Mouse (Mus musculus) midbrain, embryonic 10.5 days (tissue): ENCODE results near the gene Tmem38a. TPM values are rescaled to one million over a fixed set of nuclear protein-coding genes. Genes with fewer than 3 reads are reported as not detected.

Experiments
- DNase-seq: peaks from one replicate; pipeline ENCODE4 v3.0.0-alpha.2; 2017; ENCODE audit warnings: low spot score
- H3K27ac ChIP-seq: fragments of 300-500 bp; sonication (generic); replicated peaks from 2 replicates; pipeline ENCODE4 v1.5.1; 2016; ENCODE audit warnings: mild to moderate bottlenecking
- H3K27me3 ChIP-seq: fragments of 300-500 bp; sonication (generic); 2 replicates; pipeline ENCODE4 v1.6.1; 2016; ENCODE audit warnings: low read depth, mild to moderate bottlenecking; ENCODE audit not compliant: poor library complexity, severe bottlenecking
- H3K36me3 ChIP-seq: fragments of 300-500 bp; sonication (generic); 2 replicates; pipeline ENCODE4 v1.6.1; 2016; ENCODE audit warnings: mild to moderate bottlenecking, moderate library complexity
- H3K4me1 ChIP-seq: fragments of 300-500 bp; sonication (generic); 2 replicates; pipeline ENCODE4 v1.6.1; 2016
- H3K4me3 ChIP-seq: fragments of 300-500 bp; sonication (generic); 2 replicates; pipeline ENCODE4 v1.5.1; 2016; ENCODE audit warnings: mild to moderate bottlenecking, moderate library complexity
- H3K9me3 ChIP-seq: fragments of 300-500 bp; sonication (generic); replicated peaks from 2 replicates; pipeline ENCODE4 v1.6.1; 2016; ENCODE audit warnings: mild to moderate bottlenecking
- WGBS: fragments of 180-500 bp; shearing (Covaris S2); methylation state at CpG from one replicate; pipeline ENCODE4 v1.1.7; 2016; 5-methylcytosine and 5-hydroxymethylcytosine counted together
- polyA plus RNA-seq: library from polyadenylated mRNA; unstranded; fragments of >200 nt; fragmentation: Nextera tagmentation; extraction: Ambion mirVana; gene quantifications from 2 replicates; pipeline ENCODE4 v1.2.1, GENCODE M21; 2016

Gene Tmem38a
- polyA plus RNA-seq, 1 experiment from 2014 or later, result 10.3 TPM

- Histone ChIP-seq H3K27ac (peak within 1 kb of the TSS; percentile 92), H3K9me3 (no peaks in the 10 kb centered on the region), H3K36me3 (peaks cover 38% of the 10 kb centered on the region), H3K4me1 (peaks cover 34% of the 10 kb centered on the region), H3K4me3 (peak within 1 kb of the TSS; percentile 76), H3K27me3 (no peaks in the 10 kb centered on the region)
- under 1% methylated on average over 52 of the region's 52 CpGs for WGBS
- peak; percentile 98 for DNase-seq
Observed at GRCm38 (mm10) chr8:72570633-72571610, 933 bp upstream of the Tmem38a start, which contains the start of gene Smim7. Smim7 (minus strand) TSS chr8:72571088.

GRCm38 (mm10) chr8:72572507-72572906 is 652 bp downstream of the Tmem38a start:
- H3K36me3 ChIP-seq, result peaks cover 22% of the 10 kb centered on the region
- H3K4me1 ChIP-seq, result peaks cover 34% of the 10 kb centered on the region
- DNase-seq, result no peak
- 7% methylated on average over 10 of the region's 10 CpGs for WGBS
- peak overlapping the region; percentile 92 for H3K27ac ChIP-seq
- H3K27me3 ChIP-seq, result no peaks in the 10 kb centered on the region
- no peaks in the 10 kb centered on the region for H3K9me3 ChIP-seq
- peak overlapping the region; percentile 76 for H3K4me3 ChIP-seq

- Histone ChIP-seq H3K27ac (no peak overlapping the region), H3K27me3 (no peaks in the 10 kb centered on the region), H3K4me3 (no peak overlapping the region), H3K36me3 (peaks cover 13% of the 10 kb centered on the region), H3K9me3 (no peaks in the 10 kb centered on the region), H3K4me1 (peaks cover 34% of the 10 kb centered on the region)
- DNase-seq, result no peak
- WGBS, result 83% methylated on average over 6 of the region's 6 CpGs
Observed at GRCm38 (mm10) chr8:72573450-72573849, 1.6 kb downstream of the Tmem38a start.

GRCm38 (mm10) chr8:72575915-72576314 is 4.1 kb downstream of the Tmem38a start:
- Histone ChIP-seq H3K36me3 (no peaks in the 10 kb centered on the region), H3K4me3 (no peak overlapping the region), H3K27ac (no peak overlapping the region), H3K9me3 (no peaks in the 10 kb centered on the region), H3K4me1 (peaks cover 20% of the 10 kb centered on the region), H3K27me3 (no peaks in the 10 kb centered on the region)
- 95% methylated on average over 6 of the region's 6 CpGs for WGBS
- no peak for DNase-seq

GRCm38 (mm10) chr8:72577266-72577665 is 5.4 kb downstream of the Tmem38a start:
- Histone ChIP-seq H3K27me3 (no peaks in the 10 kb centered on the region), H3K4me3 (no peak overlapping the region), H3K4me1 (peaks cover 15% of the 10 kb centered on the region), H3K27ac (no peak overlapping the region), H3K9me3 (no peaks in the 10 kb centered on the region), H3K36me3 (no peaks in the 10 kb centered on the region)
- DNase-seq, result no peak
- 83% methylated on average over 3 of the region's 3 CpGs for WGBS

- H3K27ac ChIP-seq, result no peak overlapping the region
- WGBS, result 64% methylated on average over 1 of the region's 1 CpGs
Observed at GRCm38 (mm10) chr8:72577941-72578340, 6.1 kb downstream of the Tmem38a start.

GRCm38 (mm10) chr8:72579374-72579773 is 7.5 kb downstream of the Tmem38a start:
- Histone ChIP-seq H3K4me1 (no peaks in the 10 kb centered on the region), H3K4me3 (no peak overlapping the region), H3K9me3 (no peaks in the 10 kb centered on the region), H3K36me3 (no peaks in the 10 kb centered on the region), H3K27ac (no peak overlapping the region), H3K27me3 (no peaks in the 10 kb centered on the region)
- WGBS, result 80% methylated on average over 9 of the region's 9 CpGs
- DNase-seq, result no peak

More at GRCm38 (mm10) chr8:72577941-72578340, 6.1 kb downstream of the Tmem38a start:
- H3K36me3 ChIP-seq, result no peaks in the 10 kb centered on the region
- H3K4me3 ChIP-seq, result no peak overlapping the region
- no peaks in the 10 kb centered on the region for H3K27me3 ChIP-seq
- H3K4me1 ChIP-seq, result peaks cover 8% of the 10 kb centered on the region
- DNase-seq, result no peak
- H3K9me3 ChIP-seq, result no peaks in the 10 kb centered on the region

- Histone ChIP-seq H3K36me3 (no peaks in the 10 kb centered on the region), H3K4me1 (peaks cover 2% of the 10 kb centered on the region; the same call in 1 of the 2 replicates), H3K27me3 (no peaks in the 10 kb centered on the region), H3K27ac (no peak overlapping the region), H3K4me3 (no peak overlapping the region), H3K9me3 (no peaks in the 10 kb centered on the region)
- WGBS, result 88% methylated on average over 7 of the region's 7 CpGs
- DNase-seq, result no peak
Observed at GRCm38 (mm10) chr8:72583056-72583771, 11.4 kb downstream of the Tmem38a start.

- no peaks in the 10 kb centered on the region for H3K36me3 ChIP-seq
- H3K27me3 ChIP-seq, result no peaks in the 10 kb centered on the region
- H3K4me1 ChIP-seq, result peaks cover 2% of the 10 kb centered on the region; the same call in 1 of the 2 replicates
- no peak overlapping the region for H3K27ac ChIP-seq
- 80% methylated on average over 6 of the region's 6 CpGs for WGBS
- no peak overlapping the region for H3K4me3 ChIP-seq
- DNase-seq, result no peak
- H3K9me3 ChIP-seq, result no peaks in the 10 kb centered on the region
Observed at GRCm38 (mm10) chr8:72584390-72584789, 12.5 kb downstream of the Tmem38a start.

GRCm38 (mm10) chr8:72587806-72588205 is 16.0 kb downstream of the Tmem38a start:
- H3K27ac ChIP-seq, result no peak overlapping the region
- no peaks in the 10 kb centered on the region for H3K27me3 ChIP-seq
- no peak overlapping the region for H3K4me3 ChIP-seq
- no peaks in the 10 kb centered on the region for H3K36me3 ChIP-seq
- peaks cover 2% of the 10 kb centered on the region; the same call in 1 of the 2 replicates for H3K4me1 ChIP-seq
- DNase-seq, result no peak
- no peaks in the 10 kb centered on the region for H3K9me3 ChIP-seq
- WGBS, result 69% methylated on average over 6 of the region's 6 CpGs

GRCm38 (mm10) chr8:72588865-72589264 is 17.0 kb downstream of the Tmem38a start:
- 90% methylated on average over 10 of the region's 10 CpGs for WGBS
- Histone ChIP-seq H3K9me3 (no peaks in the 10 kb centered on the region), H3K36me3 (no peaks in the 10 kb centered on the region), H3K27me3 (no peaks in the 10 kb centered on the region), H3K4me3 (no peak overlapping the region), H3K4me1 (peaks cover 2% of the 10 kb centered on the region; the same call in 1 of the 2 replicates), H3K27ac (no peak overlapping the region)
- DNase-seq, result no peak

- Histone ChIP-seq H3K27me3 (no peaks in the 10 kb centered on the region), H3K4me3 (no peak overlapping the region), H3K27ac (no peak overlapping the region), H3K4me1 (peaks cover 2% of the 10 kb centered on the region; the same call in 1 of the 2 replicates), H3K36me3 (no peaks in the 10 kb centered on the region), H3K9me3 (no peaks in the 10 kb centered on the region)
- no peak for DNase-seq
- WGBS, result 79% methylated on average over 7 of the region's 7 CpGs
Observed at GRCm38 (mm10) chr8:72589286-72589685, 17.4 kb downstream of the Tmem38a start.
